Mouse (Mus musculus) large intestine, adult 2 months (tissue): Measurements from ENCODE around the gene Rpl35. TPM values are rescaled to one million over a fixed set of nuclear protein-coding genes. Genes with fewer than 3 reads are reported as not detected.
A peak's percentile ranks its signal among the peaks of the same experiment; 100 is the strongest.
"Not testable (repeated sequence)": the region's sequence is repeated elsewhere in the genome, so short reads cannot be mapped to it uniquely, and the experiment has no call there.

Experiments
- DNase-seq: peaks from one replicate; pipeline ENCODE4 v3.0.0-alpha.2; 2012; ENCODE audit warnings: low read depth, low spot score
- WGBS: fragments of 180-500 bp; shearing (Covaris S2); methylation state at CpG from one replicate; pipeline ENCODE4 v1.1.7; 2018; 5-methylcytosine and 5-hydroxymethylcytosine counted together
- polyA plus RNA-seq: library from polyadenylated mRNA; depleted of rRNA; stranded (reverse); fragments of >200 nt; gene quantifications from 2 replicates; pipeline ENCODE4 v1.2.3, GENCODE M21; 2012; rRNA removed

Rpl35 gene
- 224 and 239 TPM in 2 replicates for polyA plus RNA-seq

- DNase-seq: no peak
- 4% methylated on average over 15 of the region's 15 CpGs for WGBS
Observed at GRCm38 (mm10) chr2:39005574-39006079, at the start of gene Rpl35. Gene Rpl35 (minus strand): TSS chr2:39005624.

GRCm38 (mm10) chr2:39048515-39048914 is 43.1 kb upstream of the Rpl35 start:
- 100% methylated on average over 1 of the region's 1 CpGs for WGBS
- no peak for DNase-seq

GRCm38 (mm10) chr2:39040215-39040614 is 34.8 kb upstream of the Rpl35 start:
- WGBS: 98% methylated on average over 1 of the region's 1 CpGs

GRCm38 (mm10) chr2:39031611-39032010 is 26.2 kb upstream of the Rpl35 start:
- WGBS: 96% methylated on average over 1 of the region's 1 CpGs
- no peak for DNase-seq

More at GRCm38 (mm10) chr2:39040215-39040614, 34.8 kb upstream of the Rpl35 start:
- DNase-seq: no peak

- 92% methylated on average over 1 of the region's 1 CpGs for WGBS
Observed at GRCm38 (mm10) chr2:39020004-39020403, 14.6 kb upstream of the Rpl35 start.

GRCm38 (mm10) chr2:39016581-39016980 is 11.2 kb upstream of the Rpl35 start:
- 76% methylated on average over 3 of the region's 3 CpGs for WGBS

More at GRCm38 (mm10) chr2:39020004-39020403, 14.6 kb upstream of the Rpl35 start:
- DNase-seq: no peak

GRCm38 (mm10) chr2:39012768-39013279 is 7.4 kb upstream of the Rpl35 start:
- 87% methylated on average over 7 of the region's 7 CpGs for WGBS
- DNase-seq: no peak

More at GRCm38 (mm10) chr2:39016581-39016980, 11.2 kb upstream of the Rpl35 start:
- no peak for DNase-seq

- WGBS: 83% methylated on average over 3 of the region's 3 CpGs
- DNase-seq: no peak
Observed at GRCm38 (mm10) chr2:39011971-39012370, 6.5 kb upstream of the Rpl35 start.

- no peak for DNase-seq
Observed at GRCm38 (mm10) chr2:39011264-39011663, 5.8 kb upstream of the Rpl35 start.

GRCm38 (mm10) chr2:39010144-39010543 is 4.7 kb upstream of the Rpl35 start:
- 81% methylated on average over 5 of the region's 5 CpGs for WGBS
- DNase-seq: not testable (repeated sequence)

GRCm38 (mm10) chr2:39008954-39009365 is 3.5 kb upstream of the Rpl35 start:
- DNase-seq: no peak
- WGBS: 3% methylated on average over 3 of the region's 3 CpGs

GRCm38 (mm10) chr2:39008350-39008851 is 3.0 kb upstream of the Rpl35 start:
- no peak for DNase-seq
- under 1% methylated on average over 25 of the region's 25 CpGs for whole genome bisulfite sequencing

- under 1% methylated on average over 42 of the region's 44 CpGs for WGBS
- DNase-seq: no peak
Observed at GRCm38 (mm10) chr2:39007865-39008264, 2.4 kb upstream of the Rpl35 start.

GRCm38 (mm10) chr2:39006149-39006730 is 816 bp upstream of the Rpl35 start:
- 64% methylated on average over 14 of the region's 14 CpGs for WGBS
- DNase-seq: no peak

GRCm38 (mm10) chr2:39004880-39005435 is 466 bp downstream of the Rpl35 start, which contains the start of gene Arpc5l:
Gene Arpc5l (plus strand): TSS chr2:39005348.
- 1% methylated on average over 58 of the region's 58 CpGs for WGBS
- peak; percentile 75 for DNase-seq

- DNase-seq: no peak
- 3% methylated on average over 11 of the region's 11 CpGs for WGBS
Observed at GRCm38 (mm10) chr2:39004372-39004771, 1.1 kb downstream of the Rpl35 start.

- WGBS: 51% methylated on average over 5 of the region's 5 CpGs
- DNase-seq: no peak
Observed at GRCm38 (mm10) chr2:39003512-39003911, 1.9 kb downstream of the Rpl35 start.

GRCm38 (mm10) chr2:39003106-39003505 is 2.3 kb downstream of the Rpl35 start:
- 26% methylated on average over 8 of the region's 8 CpGs for WGBS
- no peak for DNase-seq

- 58% methylated on average over 3 of the region's 3 CpGs for WGBS
- no peak for DNase-seq
Observed at GRCm38 (mm10) chr2:39001866-39002265, 3.6 kb downstream of the Rpl35 start.

GRCm38 (mm10) chr2:39000587-39000919 is 4.9 kb downstream of the Rpl35 start:
- 76% methylated on average over 4 of the region's 4 CpGs for WGBS
- no peak for DNase-seq
